Mouse (Mus musculus) heart, postnatal 25 days (tissue): ENCODE data around the gene Slc38a6. TPM values are rescaled to one million over a fixed set of nuclear protein-coding genes. Genes with fewer than 3 reads are reported as not detected.

Source experiments
- DNase-seq: peaks from one replicate; pipeline ENCODE4 v3.0.0; 2022; ENCODE audit warnings: low spot score
- intact Hi-C: fragments of 180-260 bp; cut with DNase I; formaldehyde crosslinking; loops from one replicate; pipeline ENCODE4 v1.15.1; 2025
- total RNA-seq, 2 experiments: library from RNA; stranded (reverse); gene quantifications; 2 replicates each; pipeline ENCODE4 v1.2.3; 2021

Gene Slc38a6
- total RNA-seq, 2 experiments from 2014 or later = 5.2 to 5.5 TPM

DNA sequence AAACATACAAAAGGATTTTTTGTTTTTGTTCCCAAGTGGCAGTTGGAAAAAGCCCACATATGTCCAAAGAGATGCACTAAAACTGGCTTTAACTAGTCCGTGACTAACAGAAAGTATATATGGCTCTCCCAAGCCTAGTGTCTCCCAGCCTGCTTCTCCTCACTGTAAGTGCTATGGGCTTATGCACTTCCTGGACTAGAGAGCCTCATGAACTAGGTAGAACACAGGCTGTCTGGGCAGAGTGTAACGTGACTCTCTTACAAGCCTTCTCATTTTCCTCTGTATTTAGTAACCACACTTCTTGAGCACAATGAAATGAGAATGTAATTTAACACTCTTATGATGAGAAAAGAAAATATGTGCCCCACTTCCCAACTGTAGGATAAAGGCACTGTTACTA, 22.1 kb downstream of the Slc38a6 start:
- DNase-seq = no peak
- intact Hi-C loops = no loop called here

DNA sequence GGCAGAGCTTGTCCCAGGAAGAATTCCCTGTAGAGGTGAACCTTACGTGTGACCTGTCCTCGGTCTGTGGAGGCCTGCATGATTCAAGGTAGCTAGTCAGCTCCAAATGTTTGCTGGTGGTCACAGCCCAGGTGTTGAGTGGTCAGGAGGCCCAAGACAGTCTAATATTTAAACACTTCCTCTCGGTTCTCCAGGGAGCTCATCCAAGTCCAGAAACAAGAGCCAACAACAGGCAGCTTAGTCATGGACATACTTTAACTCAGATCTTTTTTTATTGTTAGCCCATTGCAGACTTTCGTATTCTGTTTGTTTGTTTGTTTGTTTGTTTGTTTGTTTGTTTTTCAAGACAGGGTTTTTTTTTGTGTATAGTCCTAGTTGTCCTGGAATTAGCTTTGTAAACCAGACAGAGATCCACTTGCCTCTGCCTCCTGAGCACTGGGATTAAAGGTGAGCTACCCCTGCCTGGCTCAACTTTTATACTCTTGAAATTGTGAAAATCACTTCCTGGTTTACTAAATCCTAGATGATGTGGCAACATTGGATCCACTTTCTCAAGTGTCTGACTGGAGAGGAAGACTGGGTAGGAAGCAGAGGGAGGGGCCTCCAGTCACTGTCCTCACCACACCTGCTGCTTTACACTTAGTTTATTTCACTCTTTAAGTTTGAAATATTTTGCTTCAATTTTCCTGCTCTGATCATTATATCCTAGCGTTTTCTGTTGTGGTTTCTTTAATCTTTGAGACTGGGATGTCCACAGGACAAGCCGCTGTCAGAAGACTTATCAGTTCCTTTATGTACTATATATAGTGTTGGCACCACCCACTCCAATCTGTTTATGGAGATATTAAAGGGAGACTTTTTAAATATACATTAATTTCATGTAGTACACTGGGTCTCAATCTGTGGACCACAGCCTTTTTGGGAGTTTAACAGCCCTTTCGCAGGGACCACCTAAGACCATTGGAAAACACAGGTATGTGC, 31.4 kb downstream of the Slc38a6 start:
- intact Hi-C loops = no loop called here
- DNase-seq = no peak

DNA sequence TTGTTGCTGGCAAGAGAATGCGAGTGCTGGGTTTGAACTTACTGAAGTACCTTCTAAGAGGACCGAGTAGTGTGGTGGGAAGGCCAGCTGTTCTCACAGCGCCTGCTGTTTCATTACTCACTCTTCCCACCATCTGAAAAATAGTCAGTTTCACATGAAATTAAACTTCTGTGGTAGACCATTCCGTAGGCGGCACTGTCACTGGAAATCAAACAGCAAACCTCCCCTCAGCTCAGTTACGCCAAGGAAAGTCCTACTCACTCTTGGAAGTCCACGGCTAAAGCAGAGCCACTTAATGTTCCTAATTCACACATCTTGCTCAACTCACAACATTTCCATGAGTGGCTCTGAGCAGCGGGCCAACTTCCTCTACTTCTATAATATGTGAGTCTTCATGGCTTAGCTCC, 37.6 kb downstream of the Slc38a6 start:
- peak; percentile 10 for DNase-seq
- intact Hi-C loops = loop anchor here (2.0 to 10.0 kb wide), 4 partner anchors 123 to 303 kb away; no protein-coding TSS in a partner anchor

DNA sequence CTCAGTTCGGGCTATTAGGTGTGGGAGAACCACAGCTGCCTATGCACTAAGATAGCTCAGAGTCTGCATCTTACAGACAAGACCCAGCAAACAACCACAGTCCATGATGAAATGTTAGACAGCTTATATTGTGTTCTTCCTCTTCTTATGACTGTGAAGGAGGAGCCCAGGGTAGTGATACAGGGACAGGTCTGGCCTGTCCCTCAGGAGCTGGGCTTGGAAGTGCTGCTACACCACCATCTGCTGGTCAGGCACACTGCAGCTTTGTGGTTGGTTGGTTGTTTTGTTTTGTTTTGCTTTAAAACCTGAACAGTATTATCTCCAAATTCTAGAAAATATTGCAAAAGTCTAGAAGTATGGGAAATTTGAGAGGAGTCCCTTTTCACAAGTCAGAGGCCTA, 38.2 kb downstream of the Slc38a6 start:
- DNase-seq = no peak
- intact Hi-C loops = loop anchor here (2.0 to 10.0 kb wide), 5 partner anchors 37 to 304 kb away; partner anchors contain the start of genes Slc38a6 and Trmt5

DNA sequence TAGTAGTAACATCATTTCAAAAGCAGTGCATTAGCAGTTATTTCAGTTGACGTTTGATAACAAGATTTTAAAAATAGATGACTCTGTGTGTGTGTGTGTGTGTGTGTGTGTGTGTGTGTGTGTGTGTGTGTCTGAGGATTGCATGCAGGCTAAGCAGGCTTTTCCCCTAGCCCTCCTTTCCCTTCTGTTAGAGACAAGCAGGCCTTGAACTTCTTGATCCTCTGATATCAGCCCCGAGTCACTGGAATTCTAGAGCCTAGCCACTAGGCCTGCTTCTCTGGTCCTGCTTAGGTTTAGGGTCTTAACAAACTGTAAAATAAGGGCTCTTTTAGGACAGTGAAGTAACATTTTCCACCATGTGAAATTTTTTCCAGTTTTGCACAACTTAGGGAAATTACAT, 38.6 kb downstream of the Slc38a6 start:
- intact Hi-C loops = loop anchor here (2.0 to 10.0 kb wide), 3 partner anchors 38 to 304 kb away; partner anchors contain the start of genes Slc38a6 and Trmt5
- DNase-seq = no peak

- intact Hi-C loops = loop anchor here (2.0 to 10.0 kb wide), 3 partner anchors 38 to 305 kb away; partner anchors contain the start of genes Slc38a6 and Trmt5
- DNase-seq = no peak
These were observed 39.0 kb downstream of the Slc38a6 start for GRCm38 (mm10) chr12:73325617-73326016.

DNA sequence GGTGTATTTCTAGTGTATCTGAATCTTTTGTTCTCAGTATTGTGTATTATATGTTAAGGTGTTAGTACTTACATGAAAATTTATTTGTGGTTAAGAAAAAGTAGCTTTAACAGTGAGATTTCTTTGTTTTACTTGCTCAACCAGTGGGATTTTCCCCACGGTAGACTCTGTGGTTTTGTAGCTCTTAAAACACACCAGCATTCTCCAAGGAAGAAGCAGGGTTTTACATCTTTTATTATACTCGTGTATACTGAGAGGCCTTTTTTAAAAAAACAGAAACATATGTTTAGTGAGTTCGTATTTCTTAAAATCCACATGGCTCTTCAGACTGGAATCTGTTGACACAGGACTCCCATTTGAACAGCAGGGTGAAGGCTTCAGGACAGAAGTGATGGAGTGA, 40.8 kb downstream of the Slc38a6 start:
- intact Hi-C loops = loop anchor here (5.0 to 10.0 kb wide), 2 partner anchors 40 to 187 kb away; partner anchors contain the start of genes Slc38a6 and Trmt5
- DNase-seq = no peak

DNA sequence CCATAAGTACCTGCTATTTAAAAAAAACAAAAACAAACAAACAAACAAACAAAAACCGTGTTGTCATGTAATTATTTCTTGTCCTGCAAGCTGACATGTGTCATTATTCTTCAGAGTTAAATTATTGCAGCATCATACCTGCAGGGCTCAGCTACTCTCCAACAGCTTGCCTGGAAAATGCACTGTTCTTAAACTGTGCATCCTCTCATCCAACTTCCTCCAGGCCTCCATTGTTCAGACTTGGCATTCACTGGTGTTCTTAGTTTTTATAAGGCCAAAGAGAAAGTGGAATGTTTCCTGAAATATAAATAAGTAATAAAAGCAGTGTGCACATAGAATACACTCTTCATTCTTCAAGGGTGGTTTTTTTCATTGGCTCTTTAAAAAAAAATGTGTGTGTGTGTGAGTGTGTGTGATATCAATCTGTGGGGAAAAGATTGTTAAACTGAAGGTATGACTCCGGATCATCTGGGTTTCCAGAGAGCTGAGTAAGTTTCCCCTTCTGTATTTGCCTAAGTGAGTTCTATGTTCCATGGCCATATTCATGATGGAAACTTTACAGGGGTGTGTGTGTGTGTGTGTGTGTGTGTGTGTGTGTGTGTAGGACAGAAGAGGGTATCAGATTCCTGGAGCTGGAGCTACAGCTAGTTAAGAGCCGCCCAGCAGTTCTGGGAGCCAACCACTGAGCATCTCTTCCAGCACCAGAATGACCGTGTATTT, 42.0 kb downstream of the Slc38a6 start:
- no peak for DNase-seq
- intact Hi-C loops = loop anchor here (5.0 to 10.0 kb wide), 2 partner anchors 41 to 186 kb away; partner anchors contain the start of genes Slc38a6 and Trmt5

- DNase-seq = no peak
- intact Hi-C loops = no loop called here
These were observed 43.7 kb downstream of the Slc38a6 start for GRCm38 (mm10) chr12:73330236-73330635.

GRCm38 (mm10) chr12:73332701-73333100, 46.1 kb downstream of the Slc38a6 start:
- no peak for DNase-seq
- intact Hi-C loops = no loop called here

DNA sequence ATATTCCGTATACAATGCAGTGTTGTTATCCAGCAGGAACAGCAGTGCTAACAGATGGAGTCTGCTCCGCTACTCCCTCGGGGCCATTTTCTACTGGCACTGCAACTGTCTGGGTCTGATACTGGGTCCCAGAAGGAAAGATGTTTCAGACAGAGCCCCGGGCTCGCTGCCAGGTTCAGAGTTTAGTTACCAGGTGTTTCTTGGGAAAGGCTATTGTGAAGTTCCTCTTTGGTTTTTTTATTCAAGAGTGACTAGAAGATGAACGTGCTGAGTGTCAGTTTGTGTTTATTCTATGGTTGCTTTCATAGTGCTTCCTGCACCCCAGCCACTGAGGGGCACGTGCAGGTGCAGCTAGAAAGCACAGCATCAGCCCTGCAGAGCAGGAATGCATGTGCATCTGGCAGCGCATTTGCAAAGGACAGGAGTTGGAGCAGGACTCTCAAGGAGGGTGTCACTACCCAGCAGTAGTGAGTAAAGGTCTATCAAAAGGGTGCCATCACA, 47.5 kb downstream of the Slc38a6 start:
- DNase-seq = no peak
- intact Hi-C loops = no loop called here

GRCm38 (mm10) chr12:73337127-73337526, 50.5 kb downstream of the Slc38a6 start:
- no peak for DNase-seq
- intact Hi-C loops = no loop called here

GRCm38 (mm10) chr12:73340642-73341293, 54.2 kb downstream of the Slc38a6 start:
- intact Hi-C loops = loop anchor here (5.0 to 10.0 kb wide), 2 partner anchors 52 to 1456 kb away; no protein-coding TSS in a partner anchor
- DNase-seq = no peak

- peak; percentile 33 for DNase-seq
- intact Hi-C loops = loop anchor here (2.0 to 10.0 kb wide), 3 partner anchors 50 to 1457 kb away; partner anchors contain the start of genes Slc38a6 and Trmt5
These were observed 55.4 kb downstream of the Slc38a6 start for GRCm38 (mm10) chr12:73341703-73342663.

DNA sequence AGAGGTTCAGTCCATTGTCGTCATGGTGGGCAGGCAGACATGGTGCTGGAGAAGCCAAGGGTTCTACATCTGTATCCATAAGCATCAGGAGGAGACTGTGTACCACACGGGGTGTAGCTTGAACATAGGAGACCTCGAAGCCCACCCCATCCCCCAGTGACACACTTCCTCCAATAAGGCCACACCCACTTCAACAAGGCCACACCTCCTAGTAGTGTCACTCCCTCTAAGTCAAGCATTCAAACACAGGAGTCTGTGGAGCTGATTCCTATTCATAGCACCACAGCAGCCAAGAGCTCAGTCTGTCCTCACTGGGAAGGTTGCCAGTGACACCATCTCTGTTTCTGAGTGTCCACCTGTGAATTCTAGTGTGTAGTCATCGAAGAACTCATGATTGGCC, 57.7 kb downstream of the Slc38a6 start:
- no peak for DNase-seq
- intact Hi-C loops = loop anchor here (5.0 to 10.0 kb wide), 2 partner anchors 48 to 1459 kb away; no protein-coding TSS in a partner anchor

DNA sequence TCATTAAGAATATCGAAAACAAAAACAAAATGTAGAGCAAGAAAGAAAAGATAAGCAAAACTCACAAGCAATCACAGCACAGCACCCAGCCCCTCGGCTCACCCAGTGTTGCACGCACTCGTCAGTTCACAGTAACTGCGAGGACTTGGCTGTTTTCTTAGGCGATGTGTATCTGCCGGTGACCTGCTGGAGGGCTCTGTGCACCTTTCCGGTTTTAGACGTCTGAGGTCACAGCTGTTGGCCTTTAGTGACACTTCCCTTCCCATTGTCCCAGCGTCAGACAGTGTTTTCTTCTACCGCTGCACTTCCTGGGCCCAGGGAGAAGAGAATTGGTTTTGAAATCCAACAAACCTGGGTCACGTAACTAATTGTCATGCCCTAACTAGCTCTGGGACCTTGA, 58.6 kb downstream of the Slc38a6 start:
- intact Hi-C loops = loop anchor here (10.0 kb wide), 1 partner anchor 1460 kb away; no protein-coding TSS in a partner anchor
- DNase-seq = no peak

GRCm38 (mm10) chr12:73347202-73347601, 60.6 kb downstream of the Slc38a6 start:
- intact Hi-C loops = loop anchor here (10.0 kb wide), 1 partner anchor 1462 kb away; no protein-coding TSS in a partner anchor
- DNase-seq = no peak

- DNase-seq = no peak
- intact Hi-C loops = no loop called here
These were observed 63.9 kb downstream of the Slc38a6 start for GRCm38 (mm10) chr12:73350466-73350865.
